Mouse (Mus musculus) neural tube, embryonic 14.5 days (tissue): Measurements from ENCODE around the gene Myo1e. TPM values are rescaled to one million over a fixed set of nuclear protein-coding genes. Genes with fewer than 3 reads are reported as not detected.

Source experiments
- ATAC-seq: fragments of 200-750 bp; cut with Nextera tagmentation; 2 replicates; pipeline ENCODE4 v1.8.0; 2017; ENCODE audit warnings: low read depth, mild to moderate bottlenecking, moderate TSS enrichment, moderate library complexity
- H3K27ac ChIP-seq: fragments of 300-500 bp; sonication (generic); 2 replicates; pipeline ENCODE4 v1.5.1; 2014; ENCODE audit warnings: low read depth, mild to moderate bottlenecking, control low read depth, low read length, moderate library complexity, mixed read lengths
- H3K27me3 ChIP-seq: fragments of 300-500 bp; sonication (generic); 2 replicates; pipeline ENCODE4 v1.6.1; 2014; ENCODE audit warnings: low read length; ENCODE audit not compliant: control insufficient read depth, insufficient read depth
- H3K36me3 ChIP-seq: fragments of 300-500 bp; sonication (generic); 2 replicates; pipeline ENCODE4 v1.6.1; 2014; ENCODE audit warnings: low read length, mixed read lengths; ENCODE audit not compliant: control insufficient read depth, insufficient read depth
- H3K4me1 ChIP-seq: fragments of 300-500 bp; sonication (generic); 2 replicates; pipeline ENCODE4 v1.6.1; 2014; ENCODE audit warnings: low read length; ENCODE audit not compliant: control insufficient read depth, insufficient read depth
- H3K4me2 ChIP-seq: fragments of 300-500 bp; sonication (generic); 2 replicates; pipeline ENCODE4 v1.6.1; 2014; ENCODE audit warnings: mild to moderate bottlenecking, low read depth, low read length, control low read depth
- H3K4me3 ChIP-seq: fragments of 300-500 bp; sonication (generic); 2 replicates; pipeline ENCODE4 v1.5.1; 2014; ENCODE audit warnings: low read depth, low read length, control low read depth, mixed read lengths
- H3K9ac ChIP-seq: fragments of 300-500 bp; sonication (generic); replicated peaks from 2 replicates; pipeline ENCODE4 v1.6.1; 2014; ENCODE audit warnings: low read depth, mild to moderate bottlenecking, control low read depth, low read length, mixed read lengths
- H3K9me3 ChIP-seq: fragments of 300-500 bp; sonication (generic); 2 replicates; pipeline ENCODE4 v1.6.1; 2016; ENCODE audit warnings: low read length; ENCODE audit not compliant: control insufficient read depth
- WGBS: fragments of 180-500 bp; shearing (Covaris S2); extraction: QIAGEN DNeasy Blood & Tissue Kit; methylation state at CpG from one replicate; pipeline ENCODE4 v1.1.7; 2014; 5-methylcytosine and 5-hydroxymethylcytosine counted together
- polyA plus RNA-seq: library from polyadenylated mRNA; unstranded; fragments of >200 nt; fragmentation: Nextera tagmentation; extraction: Ambion mirVana; gene quantifications from 2 replicates; pipeline ENCODE4 v1.2.1, GENCODE M21; 2014

Myo1e gene
- polyA plus RNA-seq, 1 experiment from 2014 or later = 3.6 TPM

GRCm38 (mm10) chr9:70211638-70212037 lies 4.5 kb downstream of the Myo1e start:
- Histone ChIP-seq H3K4me1 (peaks cover 6% of the 10 kb centered on the region; the same call in 1 of the 2 replicates), H3K36me3 (no peaks in the 10 kb centered on the region), H3K27me3 (0 out of 2 replicates have a peak, but pooled peaks cover 2% of the 10 kb centered on the region), H3K4me2 (no peak overlapping the region), H3K9me3 (no peaks in the 10 kb centered on the region), H3K9ac (no peak overlapping the region), H3K27ac (no peak overlapping the region), H3K4me3 (no peak overlapping the region)
- WGBS = 77% methylated on average over 14 of the region's 14 CpGs
- ATAC-seq = no peak

GRCm38 (mm10) chr9:70216517-70216916 lies 9.4 kb downstream of the Myo1e start:
- 83% methylated on average over 6 of the region's 6 CpGs for WGBS
- no peak overlapping the region for H3K4me2 ChIP-seq
- H3K4me1 ChIP-seq = no peaks in the 10 kb centered on the region
- no peak overlapping the region for H3K9ac ChIP-seq
- no peaks in the 10 kb centered on the region for H3K27me3 ChIP-seq
- no peak overlapping the region for H3K4me3 ChIP-seq
- ATAC-seq = no peak
- H3K36me3 ChIP-seq = no peaks in the 10 kb centered on the region
- H3K27ac ChIP-seq = no peak overlapping the region
- no peaks in the 10 kb centered on the region for H3K9me3 ChIP-seq

GRCm38 (mm10) chr9:70219295-70219931 lies 12.3 kb downstream of the Myo1e start:
- no peaks in the 10 kb centered on the region for H3K9me3 ChIP-seq
- no peaks in the 10 kb centered on the region for H3K27me3 ChIP-seq
- H3K4me1 ChIP-seq = no peaks in the 10 kb centered on the region
- no peaks in the 10 kb centered on the region for H3K36me3 ChIP-seq
- ATAC-seq = no peak
- H3K4me2 ChIP-seq = no peak overlapping the region
- no peak overlapping the region for H3K27ac ChIP-seq
- no peak overlapping the region for H3K9ac ChIP-seq
- WGBS = 66% methylated on average over 6 of the region's 6 CpGs
- no peak overlapping the region for H3K4me3 ChIP-seq

DNA sequence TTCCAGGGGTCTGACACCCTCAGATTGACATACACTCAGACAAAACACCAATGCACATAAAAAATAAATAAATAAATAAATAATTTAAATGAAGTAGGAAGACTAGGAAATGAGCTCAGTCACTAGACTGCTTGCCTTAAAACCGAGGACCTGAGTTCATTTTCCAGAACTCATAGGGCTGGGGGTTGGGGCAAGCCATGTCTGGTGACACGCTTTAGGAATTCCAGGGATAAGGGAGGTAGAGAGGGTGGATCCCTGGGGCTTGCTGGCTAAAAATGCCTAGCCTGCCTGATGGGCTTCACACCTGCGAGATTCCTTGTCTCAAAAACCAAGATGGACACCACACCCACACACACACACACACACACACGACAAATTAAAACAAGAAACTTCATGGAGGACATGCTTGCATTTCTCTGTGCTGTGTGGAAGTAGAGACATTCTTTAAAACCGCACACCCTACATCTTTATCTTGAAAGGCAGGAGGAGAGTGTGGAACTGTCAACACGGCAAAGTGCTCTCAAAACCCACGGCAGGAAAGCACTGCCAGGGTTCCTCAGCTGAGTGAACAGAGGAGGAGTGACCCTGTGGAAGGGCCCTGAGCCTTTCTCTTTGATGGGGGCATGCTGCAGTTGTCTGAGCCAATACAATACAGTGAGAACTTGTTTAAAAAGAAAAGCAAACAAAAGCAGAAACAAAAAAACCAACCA lies 13.5 kb downstream of the Myo1e start:
- no peak for ATAC-seq
- H3K27ac ChIP-seq = no peak overlapping the region
- H3K4me1 ChIP-seq = no peaks in the 10 kb centered on the region
- WGBS = 80% methylated on average over 7 of the region's 7 CpGs
- no peaks in the 10 kb centered on the region for H3K27me3 ChIP-seq
- H3K9me3 ChIP-seq = no peaks in the 10 kb centered on the region
- H3K4me2 ChIP-seq = no peak overlapping the region
- no peak overlapping the region for H3K4me3 ChIP-seq
- H3K36me3 ChIP-seq = no peaks in the 10 kb centered on the region
- H3K9ac ChIP-seq = no peak overlapping the region

GRCm38 (mm10) chr9:70223142-70223541 lies 16.0 kb downstream of the Myo1e start:
- WGBS = 85% methylated on average over 4 of the region's 4 CpGs
- no peak for ATAC-seq
- H3K9ac ChIP-seq = no peak overlapping the region
- H3K27me3 ChIP-seq = no peaks in the 10 kb centered on the region
- H3K4me3 ChIP-seq = no peak overlapping the region
- no peaks in the 10 kb centered on the region for H3K36me3 ChIP-seq
- no peak overlapping the region for H3K27ac ChIP-seq
- H3K9me3 ChIP-seq = no peaks in the 10 kb centered on the region
- H3K4me1 ChIP-seq = no peaks in the 10 kb centered on the region
- no peak overlapping the region for H3K4me2 ChIP-seq

DNA sequence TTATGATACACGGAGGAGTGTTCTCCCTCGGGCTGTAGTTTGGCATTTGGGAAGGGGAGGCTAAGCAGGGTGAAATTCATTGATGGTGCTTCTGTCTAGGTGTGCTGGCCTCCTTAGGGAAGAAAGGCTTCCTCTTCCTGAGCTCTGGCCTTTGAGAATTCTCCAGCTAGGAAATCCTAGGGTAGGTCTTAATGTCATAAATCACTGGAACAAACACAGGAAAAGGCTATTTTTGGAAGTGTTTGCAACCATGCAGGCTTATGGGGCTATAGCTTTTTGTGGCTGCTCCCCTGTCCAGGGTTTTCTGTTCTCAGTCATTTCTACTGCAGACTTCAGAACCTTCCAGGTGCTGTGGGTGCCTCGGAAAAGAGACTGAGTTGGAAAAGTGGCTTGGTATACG lies 16.9 kb downstream of the Myo1e start:
- H3K27ac ChIP-seq = no peak overlapping the region
- no peaks in the 10 kb centered on the region for H3K36me3 ChIP-seq
- no peak overlapping the region for H3K4me2 ChIP-seq
- WGBS = 80% methylated on average over 4 of the region's 4 CpGs
- no peaks in the 10 kb centered on the region for H3K9me3 ChIP-seq
- no peak for ATAC-seq
- no peak overlapping the region for H3K9ac ChIP-seq
- no peaks in the 10 kb centered on the region for H3K4me1 ChIP-seq
- H3K27me3 ChIP-seq = no peaks in the 10 kb centered on the region
- no peak overlapping the region for H3K4me3 ChIP-seq

- 94% methylated on average over 4 of the region's 4 CpGs for WGBS
- no peak overlapping the region for H3K4me2 ChIP-seq
- H3K4me3 ChIP-seq = no peak overlapping the region
- H3K36me3 ChIP-seq = no peaks in the 10 kb centered on the region
- no peak for ATAC-seq
- no peaks in the 10 kb centered on the region for H3K4me1 ChIP-seq
- H3K27me3 ChIP-seq = no peaks in the 10 kb centered on the region
- no peak overlapping the region for H3K9ac ChIP-seq
- no peak overlapping the region for H3K27ac ChIP-seq
- no peaks in the 10 kb centered on the region for H3K9me3 ChIP-seq
Observed at GRCm38 (mm10) chr9:70226359-70226758, 19.2 kb downstream of the Myo1e start.

- WGBS = 82% methylated on average over 8 of the region's 8 CpGs
- Histone ChIP-seq H3K9ac (no peak overlapping the region), H3K27ac (no peak overlapping the region), H3K9me3 (no peaks in the 10 kb centered on the region), H3K36me3 (no peaks in the 10 kb centered on the region), H3K4me2 (no peak overlapping the region), H3K27me3 (no peaks in the 10 kb centered on the region), H3K4me1 (no peaks in the 10 kb centered on the region), H3K4me3 (no peak overlapping the region)
- ATAC-seq = no peak
Observed at GRCm38 (mm10) chr9:70229823-70230222, 22.7 kb downstream of the Myo1e start.
